Mouse (Mus musculus) layer of hippocampus, adult 9-11 months (tissue): Measurements from ENCODE around the gene Gnai2.

Experiments
- DNase-seq: peaks from one replicate; pipeline ENCODE4 v3.0.0; 2022

Gene Gnai2

DNA sequence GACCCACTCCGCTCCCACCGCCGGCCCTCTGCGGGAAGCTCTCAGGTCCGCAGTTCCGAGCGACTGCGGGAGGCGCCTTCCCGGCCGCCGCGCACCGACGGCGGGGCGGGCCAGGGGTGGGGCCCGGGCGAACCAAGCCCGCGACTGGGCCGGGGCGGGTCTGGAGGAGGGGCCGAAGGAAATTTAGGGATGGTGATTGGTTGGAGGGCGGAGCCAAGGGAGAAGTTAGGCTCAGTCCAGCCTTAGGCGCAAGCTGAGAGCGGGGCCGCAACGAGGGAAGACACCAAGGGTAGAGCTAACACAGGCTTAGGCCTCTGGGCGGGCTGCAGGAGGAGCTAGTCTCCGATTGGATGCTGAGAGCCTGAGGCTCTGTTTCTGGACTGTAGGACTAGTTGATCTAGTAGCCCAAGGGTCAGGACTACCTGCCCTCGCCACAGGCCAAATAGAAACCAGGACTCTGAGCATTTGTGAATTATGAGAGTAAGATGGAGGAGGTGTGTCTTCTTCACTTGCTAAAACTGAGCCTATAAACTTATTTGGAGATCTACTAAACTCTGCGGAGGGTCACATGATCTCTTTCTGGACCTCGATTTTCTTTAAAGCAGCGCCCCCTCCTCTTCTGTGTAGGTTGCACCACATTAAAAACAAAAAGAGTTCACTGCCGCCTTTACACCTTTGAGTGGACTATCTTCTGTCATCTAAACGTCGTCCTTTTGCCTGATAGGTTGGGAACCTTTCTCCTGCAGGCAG lies at the start of gene Gnai2:
Gene Gnai2 (minus strand): TSS at position 89 of the 750 bp plus-strand sequence.
- DNase-seq, result peak; percentile 96

DNA sequence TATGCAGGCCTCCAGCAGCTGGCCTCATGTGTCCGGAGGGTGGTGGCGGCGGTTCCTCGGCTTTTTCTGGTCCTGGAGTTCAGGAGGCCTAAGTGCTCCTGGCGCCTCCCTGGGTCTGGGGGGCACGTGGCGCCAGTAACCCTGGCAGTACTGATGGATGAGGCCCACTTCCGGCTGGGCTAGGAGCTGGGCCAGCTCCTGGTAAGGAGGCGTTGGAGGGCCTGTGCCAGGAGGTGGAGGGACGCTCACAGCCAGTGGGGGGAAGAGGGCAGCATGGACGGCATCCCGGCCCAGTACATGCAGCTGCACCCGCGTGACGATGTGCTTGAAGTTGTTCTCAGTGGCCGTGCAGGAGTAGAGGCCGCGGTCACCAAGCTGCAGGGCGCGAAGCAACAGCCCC lies 47.2 kb upstream of the Gnai2 start:
- DNase-seq, result no peak

DNA sequence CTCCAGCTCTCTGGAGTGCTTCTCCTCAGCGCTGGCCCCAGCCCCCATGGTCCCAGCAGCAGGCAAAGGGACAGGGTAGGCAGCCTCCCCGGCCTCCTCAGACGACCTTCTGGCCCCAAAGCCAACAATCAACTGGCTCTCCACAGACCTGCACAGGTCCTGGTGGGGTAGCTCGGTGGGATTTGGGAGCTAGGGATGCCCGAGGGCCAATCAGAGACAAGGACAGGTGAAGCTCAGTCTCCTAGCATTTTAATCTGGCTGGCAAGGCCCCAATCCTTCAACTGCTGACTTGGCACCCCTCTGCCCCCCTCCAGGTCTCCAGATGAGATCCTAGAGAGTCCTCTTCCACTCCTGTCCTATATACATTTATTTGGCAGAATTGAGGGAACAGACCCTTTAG lies 44.3 kb upstream of the Gnai2 start, which contains the start of gene Gnat1:
Gene Gnat1 (minus strand): TSS at position 212 of the 400 bp plus-strand sequence.
- no peak for DNase-seq

DNA sequence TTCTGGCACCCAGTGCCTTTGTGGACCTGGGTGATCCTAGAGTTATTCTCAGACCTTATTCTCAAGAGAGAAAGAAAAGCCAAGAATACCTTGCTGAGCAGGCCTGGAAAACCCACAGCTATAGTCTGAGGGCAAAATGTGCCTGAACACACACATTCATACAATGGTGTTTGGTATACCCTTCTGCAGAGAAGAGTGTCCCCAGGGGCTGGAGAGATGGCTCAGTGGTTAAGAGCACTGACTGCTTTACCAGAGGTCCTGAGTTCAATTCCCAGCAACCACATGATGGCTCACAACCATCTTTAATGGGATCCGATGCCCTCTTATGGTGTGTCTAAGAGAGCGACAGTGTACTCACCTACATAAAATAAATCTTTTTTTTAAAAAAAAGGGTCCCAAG lies 43.7 kb upstream of the Gnai2 start:
- DNase-seq, result no peak

DNA sequence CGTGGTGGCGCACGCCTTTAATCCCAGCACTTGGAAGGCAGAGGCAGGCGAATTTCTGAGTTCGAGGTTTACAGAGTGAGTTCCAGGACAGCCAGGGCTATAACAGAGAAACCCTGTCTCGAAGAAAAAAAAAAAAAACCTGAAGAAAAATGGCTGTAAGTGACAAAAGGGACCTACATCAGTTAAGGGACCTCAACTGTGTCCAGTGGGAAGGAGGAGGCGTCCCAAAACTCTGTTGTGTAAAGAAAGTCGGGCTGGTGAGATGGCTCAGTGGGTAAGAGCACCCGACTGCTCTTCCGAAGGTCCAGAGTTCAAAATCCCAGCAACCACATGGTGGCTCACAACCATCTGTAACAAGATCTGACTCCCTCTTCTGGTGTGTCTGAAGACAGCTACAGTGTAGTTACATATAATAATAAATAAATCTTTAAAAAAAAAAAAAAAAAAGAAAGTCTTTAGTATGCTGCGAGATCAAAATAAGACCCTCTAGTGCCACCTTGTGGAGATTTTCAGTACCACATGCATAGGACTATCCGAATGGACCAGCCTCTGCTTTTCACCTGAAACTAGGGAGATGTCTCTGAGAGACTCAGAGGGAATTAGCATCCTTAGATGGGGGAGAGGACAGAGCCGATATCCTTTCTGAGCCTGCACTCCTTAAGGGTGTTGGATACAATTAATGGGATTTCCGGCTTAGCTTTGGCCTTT lies 42.8 kb upstream of the Gnai2 start:
- DNase-seq, result peak; percentile 73

DNA sequence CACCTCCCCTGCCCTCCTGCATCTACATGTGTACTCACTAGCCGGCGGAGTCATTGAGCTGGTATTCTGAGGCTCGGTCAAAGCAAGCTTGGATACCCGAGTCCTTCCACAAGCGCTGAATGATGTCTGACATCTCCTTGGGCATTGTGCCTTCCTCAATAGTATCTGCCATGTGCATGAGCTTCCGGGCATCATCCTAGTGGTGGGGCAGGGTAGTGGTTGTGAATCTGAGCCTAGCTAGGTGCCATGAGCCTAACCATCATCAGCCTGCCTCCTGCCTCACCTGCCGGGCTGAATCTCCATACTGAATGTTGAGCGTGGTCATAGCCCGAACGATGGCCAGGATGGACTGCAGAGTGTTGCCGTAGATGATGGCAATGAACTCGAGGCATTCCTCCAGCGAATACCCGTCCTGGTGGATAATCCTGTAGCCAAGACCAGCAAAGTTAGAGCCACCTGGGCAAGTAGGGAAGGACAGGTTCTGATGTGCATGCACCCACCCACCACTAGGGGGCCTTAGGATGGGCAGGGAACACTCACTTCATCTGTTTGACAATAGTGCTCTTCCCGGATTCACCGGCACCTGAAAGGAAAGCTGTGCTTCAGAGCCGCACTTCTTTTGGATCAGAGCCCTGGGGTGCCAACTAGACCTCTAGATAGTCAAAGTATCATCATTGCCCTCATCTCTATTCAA lies 42.1 kb upstream of the Gnai2 start:
- no peak for DNase-seq

DNA sequence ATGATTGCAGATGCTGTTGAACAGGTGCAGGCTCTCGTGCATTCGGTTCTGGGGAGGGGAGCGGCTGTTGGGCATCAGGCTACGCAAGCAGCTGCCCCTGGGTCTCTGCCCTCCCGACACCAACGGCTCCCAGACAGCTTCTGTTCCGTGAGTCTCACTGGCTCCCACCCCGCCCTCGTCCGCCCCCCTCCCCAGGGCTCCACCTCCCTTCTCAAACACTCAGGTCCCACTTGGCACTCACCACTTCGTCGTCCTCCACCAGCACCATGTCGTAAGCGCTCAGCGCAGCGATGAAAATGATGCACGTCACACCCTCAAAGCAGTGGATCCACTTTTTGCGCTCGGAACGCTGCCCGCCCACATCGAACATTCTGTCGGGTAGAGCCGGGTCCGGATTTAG lies 41.1 kb upstream of the Gnai2 start:
- DNase-seq, result no peak

DNA sequence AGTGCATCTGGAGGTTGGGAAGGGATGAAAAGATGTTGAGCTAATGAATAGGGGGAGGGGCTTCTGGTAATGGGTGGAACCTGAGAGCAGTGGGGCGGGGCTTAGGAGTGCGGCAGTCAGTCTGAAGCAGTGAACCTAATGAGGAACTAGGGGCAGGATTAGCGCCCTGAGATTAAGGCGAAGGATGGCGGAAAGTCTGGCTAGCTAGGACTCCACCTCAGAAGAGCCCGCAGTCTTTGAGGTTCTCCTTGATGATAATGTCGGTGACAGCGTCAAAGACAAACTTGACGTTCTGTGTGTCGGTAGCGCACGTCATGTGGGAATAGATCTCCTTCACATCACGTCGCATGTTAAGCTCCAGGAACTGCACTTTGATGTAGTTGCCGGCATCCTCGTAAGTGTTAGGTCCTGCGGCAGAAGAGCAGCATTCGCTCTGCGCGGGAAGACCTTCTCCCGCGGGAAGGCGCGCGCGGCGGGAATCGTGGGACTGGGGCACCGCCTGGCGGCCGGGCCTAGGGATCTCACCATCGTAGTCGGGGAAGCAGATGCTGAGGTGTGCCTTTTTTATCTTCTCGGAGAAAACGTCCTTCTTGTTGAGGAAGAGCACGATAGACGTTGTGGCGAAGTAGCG lies 40.6 kb upstream of the Gnai2 start:
- no peak for DNase-seq

DNA sequence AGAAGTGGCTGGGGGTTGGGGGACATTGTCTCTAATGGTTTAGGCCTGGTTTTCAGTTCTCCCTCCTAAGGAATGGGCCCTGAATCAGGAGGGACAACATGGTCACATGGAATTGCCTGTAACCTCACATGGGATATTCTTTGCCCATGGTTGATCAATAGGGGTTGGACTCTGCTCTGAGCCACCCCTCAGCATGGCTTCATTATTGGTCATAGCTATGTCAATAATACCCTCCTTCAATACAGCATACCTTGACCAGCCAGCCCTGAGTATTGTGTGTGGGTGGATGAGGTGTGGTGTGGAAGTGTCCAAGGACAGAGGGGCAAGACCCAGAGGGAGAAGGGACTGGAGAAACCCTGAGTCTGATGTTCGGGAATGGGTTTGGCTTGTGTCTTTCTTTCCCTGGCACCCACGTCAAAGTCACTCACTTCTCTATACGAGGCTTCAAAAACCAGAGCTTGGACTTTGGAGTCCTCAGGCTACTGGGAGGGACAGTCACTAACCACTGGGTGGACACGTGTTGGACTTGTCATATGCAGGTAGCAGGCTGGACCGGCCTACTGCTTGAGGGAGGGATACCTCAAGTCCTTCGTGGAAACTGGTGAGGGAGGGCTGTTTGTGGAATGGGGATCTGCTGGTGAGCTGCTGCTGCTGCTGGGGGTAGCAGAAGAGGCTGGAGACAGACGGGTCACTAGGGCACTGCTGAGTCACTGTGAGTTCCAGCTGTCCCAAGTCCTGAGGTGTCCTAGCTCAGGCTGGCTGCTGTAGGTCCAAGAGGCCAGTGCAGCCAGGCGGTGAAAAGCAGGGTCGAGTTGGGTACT lies 39.7 kb upstream of the Gnai2 start:
- DNase-seq, result no peak

DNA sequence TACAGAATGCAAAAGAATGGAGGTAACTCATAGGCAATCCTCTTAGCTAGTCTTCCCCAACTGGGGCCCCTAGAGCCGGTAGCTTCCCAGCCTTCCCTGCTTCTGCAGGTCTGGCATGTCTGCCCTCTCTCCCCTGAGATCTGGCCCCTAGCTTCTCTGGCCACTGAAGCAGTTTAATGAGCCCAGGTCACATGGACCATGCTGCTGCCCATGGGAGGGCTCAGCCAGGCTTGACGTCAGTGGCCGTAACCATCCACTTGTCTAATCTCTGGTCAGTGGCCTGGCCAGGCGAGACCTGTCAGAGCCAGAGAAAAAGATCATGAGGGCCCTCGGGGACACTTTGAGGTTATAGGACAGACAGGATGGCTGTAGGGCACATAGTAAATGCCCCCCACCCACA lies 35.1 kb upstream of the Gnai2 start:
- no peak for DNase-seq

DNA sequence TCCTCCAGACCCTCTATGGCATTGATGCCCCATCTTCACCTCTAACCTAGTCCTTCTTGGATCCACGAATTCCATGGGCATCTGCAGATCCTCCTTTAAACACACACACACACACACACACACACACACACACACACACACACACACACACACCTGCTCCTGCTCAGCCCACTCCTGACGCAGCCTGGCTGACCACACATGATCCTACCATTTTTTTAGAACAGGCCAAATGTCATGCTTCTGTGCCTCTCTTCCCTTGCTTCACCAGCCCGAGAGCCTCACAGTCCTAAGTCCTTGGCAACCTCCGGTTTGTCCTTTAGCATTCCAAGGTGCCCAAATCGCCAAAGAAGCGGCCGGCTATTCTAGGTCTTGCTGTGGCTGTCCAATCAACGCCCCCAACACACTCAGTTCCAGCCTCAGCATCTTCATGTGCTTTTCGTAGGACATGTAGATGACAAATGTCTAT lies 34.3 kb upstream of the Gnai2 start, which contains the start of gene Slc38a3:
Gene Slc38a3 (minus strand): TSS at position 51 of the 466 bp plus-strand sequence.
- DNase-seq, result no peak

DNA sequence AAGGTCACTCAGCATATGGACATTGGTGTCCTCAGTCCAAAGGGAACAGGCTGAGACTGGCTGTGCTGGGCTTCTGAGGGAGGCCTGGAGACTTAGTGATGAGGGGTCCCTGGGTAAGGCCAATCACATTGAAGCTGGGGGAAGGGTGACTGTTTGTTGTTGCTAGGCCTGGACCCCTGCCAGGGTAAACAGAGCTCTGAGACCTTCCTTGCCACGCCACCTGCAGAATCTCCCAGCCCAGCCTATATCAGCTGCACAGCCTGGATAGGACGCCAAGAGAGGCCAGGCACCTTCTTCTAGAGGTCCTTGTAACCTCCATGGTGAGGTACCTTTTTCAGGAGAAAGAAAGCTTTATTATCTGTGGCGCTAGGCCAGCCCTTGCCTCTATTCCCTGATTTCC lies 33.7 kb upstream of the Gnai2 start:
- DNase-seq, result no peak

DNA sequence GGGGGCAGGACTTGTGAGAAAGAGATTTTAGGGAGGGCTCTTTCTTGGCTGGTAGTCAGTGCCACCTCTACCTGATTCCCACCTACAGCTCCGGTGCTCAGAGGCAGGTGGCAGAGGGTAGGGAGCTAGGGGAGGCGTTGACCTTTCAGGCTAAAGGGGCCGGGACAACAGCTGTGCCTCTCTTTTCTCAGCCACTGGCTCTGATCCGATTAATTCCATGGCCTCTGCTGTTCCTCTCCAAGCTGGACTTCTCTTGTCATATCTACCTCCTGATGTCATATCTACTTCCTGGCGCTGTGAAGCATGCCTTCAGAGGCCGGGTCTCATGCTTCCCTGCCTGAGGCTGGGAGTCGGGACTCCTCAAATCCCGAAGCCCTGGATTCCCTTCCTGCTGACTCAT lies 32.8 kb upstream of the Gnai2 start:
- DNase-seq, result no peak

DNA sequence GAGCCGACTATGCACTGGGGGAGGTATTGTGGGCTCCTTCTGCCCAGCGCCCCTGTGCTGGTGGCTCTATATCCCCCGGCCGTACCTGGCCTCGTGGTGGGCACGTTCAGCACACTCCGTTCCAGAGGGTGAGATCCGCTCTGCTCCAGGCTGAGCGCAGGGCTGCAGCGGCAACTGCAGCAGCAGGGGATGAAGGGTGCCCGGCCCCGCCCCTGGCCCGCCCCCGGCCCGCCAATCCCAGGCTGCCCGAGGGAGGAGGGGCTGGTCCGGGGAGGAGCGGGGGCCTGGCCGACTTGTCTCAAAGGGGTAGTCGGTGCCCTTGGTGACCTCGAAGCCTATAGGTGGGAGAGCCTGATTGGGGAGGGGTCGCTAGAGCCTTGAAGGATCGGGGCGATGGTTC lies 32.1 kb upstream of the Gnai2 start:
- DNase-seq, result no peak

DNA sequence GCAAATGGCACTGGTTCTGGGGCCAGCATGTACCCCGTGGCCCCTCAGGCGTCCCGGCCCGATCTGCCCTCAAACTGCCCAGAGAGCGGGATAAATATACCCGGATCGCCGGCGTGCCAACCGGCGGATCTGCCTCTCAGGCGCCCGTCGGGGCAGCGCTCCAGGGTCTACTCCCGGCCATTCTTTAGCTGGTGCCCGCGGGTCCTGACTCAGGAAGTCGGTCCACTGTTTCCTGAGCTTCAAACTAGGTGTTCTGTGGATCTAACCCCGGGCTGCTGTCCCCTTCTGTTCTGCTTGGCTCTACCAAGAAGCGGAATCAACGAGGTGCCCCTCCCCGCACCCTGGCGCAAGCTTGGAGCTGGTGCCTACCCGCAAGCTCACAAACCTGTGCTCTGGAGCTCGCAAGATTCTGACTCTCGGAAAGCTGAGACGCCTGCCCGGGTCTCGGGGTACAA lies 31.6 kb upstream of the Gnai2 start:
- DNase-seq, result no peak

DNA sequence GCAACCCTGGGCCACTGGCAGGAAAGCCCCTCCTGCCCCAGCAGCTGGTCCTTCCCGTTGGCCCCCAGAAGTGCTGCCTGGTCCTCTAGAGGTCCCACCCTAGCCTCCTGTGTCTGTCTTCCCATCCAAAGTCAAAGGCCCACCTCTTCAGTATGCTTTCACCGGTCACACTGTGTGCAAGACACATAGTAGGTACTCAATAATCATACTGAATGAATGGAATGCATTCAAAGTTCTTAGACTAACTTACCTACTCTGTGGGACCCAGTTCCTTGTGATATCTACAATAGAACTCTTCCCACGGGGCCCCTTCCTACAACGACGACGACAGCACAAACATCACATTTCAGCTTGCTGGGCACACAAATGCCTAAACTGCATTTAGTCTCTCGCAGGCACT lies 30.1 kb upstream of the Gnai2 start:
- no peak for DNase-seq

DNA sequence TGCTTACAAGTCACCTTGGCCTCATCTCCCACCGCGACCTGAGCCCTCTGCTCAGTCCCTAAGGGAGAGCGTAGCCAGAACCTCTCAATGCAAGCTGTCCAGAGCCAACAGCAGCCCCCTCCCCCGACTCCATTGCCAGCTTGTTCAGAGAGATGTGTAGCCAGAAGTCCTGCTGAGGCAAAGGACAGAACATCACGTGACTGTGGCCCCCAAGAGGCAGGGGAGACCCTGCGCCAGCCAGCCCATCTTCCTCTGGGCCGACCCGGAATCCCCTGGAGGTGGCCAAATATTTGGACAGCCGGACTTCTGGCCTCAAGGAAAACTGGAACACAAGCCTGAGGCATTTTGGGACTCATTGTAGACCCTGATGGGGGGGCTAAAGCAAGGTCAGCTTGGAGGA lies 28.4 kb upstream of the Gnai2 start:
- DNase-seq, result no peak

DNA sequence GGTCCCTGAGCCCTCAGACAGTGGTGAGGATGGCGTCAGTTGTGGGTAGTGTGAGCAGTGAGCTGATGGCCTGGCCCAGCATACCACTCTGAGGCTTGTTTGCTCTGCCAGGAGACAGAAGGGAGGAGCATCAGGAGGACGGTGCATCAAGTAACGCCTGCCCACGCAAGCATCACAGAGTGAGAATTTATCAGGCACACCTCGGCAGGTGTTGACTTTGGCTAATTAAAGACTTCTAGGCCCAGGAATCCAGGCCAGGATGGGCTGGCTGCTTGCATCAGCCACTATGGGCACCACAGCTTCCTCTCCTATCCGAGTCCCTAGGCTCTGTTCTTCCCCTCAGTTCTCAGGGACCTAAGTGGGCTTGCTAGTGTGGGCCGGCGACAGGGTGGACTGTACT lies 27.2 kb upstream of the Gnai2 start:
- no peak for DNase-seq

DNA sequence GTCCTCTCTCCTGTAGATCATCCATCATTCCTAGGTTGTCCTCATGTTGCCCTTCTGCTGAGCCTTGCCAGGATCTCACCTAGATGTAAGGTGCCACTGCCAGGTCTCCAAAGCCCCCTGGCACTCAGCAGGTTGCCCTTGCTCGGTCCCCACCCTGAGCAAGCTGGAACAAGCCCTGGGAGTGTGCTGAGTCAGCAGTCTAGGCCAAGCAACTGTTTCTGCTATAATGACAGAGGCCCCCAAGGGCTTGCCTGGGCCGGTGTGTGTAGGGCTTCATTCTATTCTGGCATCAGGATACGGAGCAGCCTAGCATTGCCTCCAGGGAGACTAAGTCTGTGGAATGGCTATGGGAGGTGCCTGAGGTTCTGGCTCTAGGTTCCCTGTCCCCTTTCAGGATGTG lies 25.6 kb upstream of the Gnai2 start:
- no peak for DNase-seq

DNA sequence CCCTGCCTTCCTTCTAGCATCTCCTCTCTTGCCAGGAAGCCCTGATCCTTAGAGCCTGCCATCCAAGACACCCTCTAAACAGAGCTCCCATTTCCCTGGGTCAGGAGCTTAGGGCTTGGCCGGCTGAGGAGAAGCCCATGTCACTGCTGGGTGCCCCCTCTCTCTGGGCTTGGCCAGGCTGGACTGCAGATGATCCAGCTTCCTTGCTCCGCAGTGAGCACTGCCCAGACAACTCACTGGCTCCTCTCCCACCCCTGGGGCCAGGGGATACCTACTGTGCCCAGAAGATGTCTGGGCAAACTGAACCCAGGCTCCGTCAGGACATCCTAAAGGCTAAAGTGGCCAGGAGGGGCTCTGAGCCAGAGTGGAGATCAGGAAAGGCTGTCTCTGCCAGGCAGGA lies 24.8 kb upstream of the Gnai2 start:
- DNase-seq, result no peak

DNA sequence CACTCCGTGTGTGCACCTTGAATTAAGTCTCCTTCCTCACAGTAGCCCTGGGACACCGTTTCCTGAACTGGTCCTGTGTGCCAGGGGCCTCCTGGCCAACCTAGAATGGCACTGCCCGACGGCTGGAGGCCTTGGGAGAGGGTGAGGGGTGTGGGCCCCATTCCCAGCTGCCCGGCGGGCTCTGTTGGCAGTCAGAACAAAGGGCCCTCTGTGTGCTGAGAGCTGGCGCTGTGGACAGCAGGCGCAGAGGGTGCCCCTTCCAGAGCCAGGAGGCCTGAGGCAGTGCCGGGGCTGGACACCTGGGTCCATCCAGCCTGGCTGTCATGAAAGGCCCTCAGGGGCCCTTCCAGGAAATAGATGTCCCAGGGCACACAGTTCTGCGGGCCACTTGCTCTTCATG lies 24.4 kb upstream of the Gnai2 start:
- peak; percentile 87 for DNase-seq

DNA sequence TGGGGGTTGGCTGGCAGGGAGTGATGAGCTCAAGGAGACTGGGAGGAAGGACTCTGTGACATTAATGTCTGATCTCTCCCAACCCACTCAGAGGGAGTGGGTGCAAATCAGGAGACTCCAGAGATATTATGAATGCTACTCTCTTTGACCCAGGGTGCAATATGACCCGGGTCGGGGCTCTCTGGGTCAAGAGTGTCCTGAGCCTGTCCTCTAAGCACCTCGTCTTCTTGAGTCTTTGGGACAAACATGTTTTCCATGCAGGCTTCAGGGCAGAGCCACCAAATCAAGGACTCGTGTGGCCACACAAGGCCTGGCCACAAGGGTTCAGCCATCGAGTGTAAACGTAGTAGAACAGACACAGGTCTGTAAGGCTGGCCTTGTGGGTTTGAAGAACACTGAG lies 22.9 kb upstream of the Gnai2 start:
- DNase-seq, result no peak
